Mouse (Mus musculus) forebrain, embryonic 14.5 days (tissue): ENCODE measurements at regions not wholly inside any gene's neighbourhood (a gene's known extent, or its start where the extent isn't known, plus 50 kb on each side); places are given as distances from the start of the nearest gene placed in this dataset.

ENCODE experiments used
- ATAC-seq: fragments of 200-750 bp; cut with Nextera tagmentation; 2 replicates; pipeline ENCODE4 v1.8.0; 2017; ENCODE audit warnings: mild to moderate bottlenecking, moderate library complexity
- DNase-seq: peaks from one replicate; pipeline ENCODE4 v3.0.0-alpha.2; 2015; ENCODE audit warnings: low spot score
- H3K27ac ChIP-seq: fragments of 300-500 bp; sonication (generic); 2 replicates; pipeline ENCODE4 v1.5.1; 2014; ENCODE audit warnings: low read depth, mild to moderate bottlenecking, control low read depth, low read length, moderate library complexity
- H3K27me3 ChIP-seq: fragments of 300-500 bp; sonication (generic); replicated peaks from 2 replicates; pipeline ENCODE4 v1.6.1; 2014; ENCODE audit warnings: low read length, control low read depth, mixed read lengths; ENCODE audit not compliant: control insufficient read depth, insufficient read depth
- H3K36me3 ChIP-seq: fragments of 300-500 bp; sonication (generic); 2 replicates; pipeline ENCODE4 v1.6.1; 2014; ENCODE audit warnings: low read length, control low read depth; ENCODE audit not compliant: control insufficient read depth, insufficient read depth
- H3K4me1 ChIP-seq: fragments of 300-500 bp; sonication (generic); 2 replicates; pipeline ENCODE4 v1.6.1; 2014; ENCODE audit warnings: antibody characterized with exemption, low read length, control low read depth; ENCODE audit not compliant: control insufficient read depth, insufficient read depth
- H3K4me2 ChIP-seq: fragments of 300-500 bp; sonication (generic); 2 replicates; pipeline ENCODE4 v1.6.1; 2014; ENCODE audit warnings: mild to moderate bottlenecking, control low read depth, low read length
- H3K4me3 ChIP-seq: fragments of 300-500 bp; sonication (generic); 2 replicates; pipeline ENCODE4 v1.5.1; 2014; ENCODE audit warnings: low read depth, low read length, control low read depth
- H3K9ac ChIP-seq: fragments of 300-500 bp; sonication (generic); 2 replicates; pipeline ENCODE4 v1.6.1; 2014; ENCODE audit warnings: mild to moderate bottlenecking, low read length, control low read depth, moderate library complexity
- H3K9me3 ChIP-seq: fragments of 300-500 bp; sonication (generic); replicated peaks from 2 replicates; pipeline ENCODE4 v1.6.1; 2016; ENCODE audit warnings: low read length, control low read depth, mixed read lengths; ENCODE audit not compliant: control insufficient read depth
- WGBS: fragments of 180-500 bp; shearing (Covaris S2); extraction: QIAGEN DNeasy Blood & Tissue Kit; methylation state at CpG from one replicate; pipeline ENCODE4 v1.1.7; 2014; 5-methylcytosine and 5-hydroxymethylcytosine counted together

DNA sequence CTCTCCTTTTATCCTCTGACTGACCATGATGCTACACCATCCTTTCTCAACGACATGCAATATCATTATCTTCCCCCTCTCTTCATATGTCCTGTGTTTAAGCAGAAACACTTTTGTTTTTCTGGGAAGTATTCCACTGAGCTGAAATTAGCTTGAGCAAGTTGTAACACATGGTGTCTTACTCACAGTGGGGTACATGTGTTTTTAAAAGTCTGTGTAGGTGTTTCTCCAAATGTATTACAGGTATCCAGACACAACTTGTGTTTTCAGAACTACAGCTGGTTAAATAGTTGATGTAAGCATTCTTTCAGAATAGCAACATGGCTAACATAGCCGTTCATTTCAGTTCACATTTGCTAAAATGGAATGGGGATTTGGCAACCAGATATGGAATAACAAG is 172.8 kb upstream of the Gm10295 start:
- 79% methylated on average over 2 of the region's 2 CpGs for WGBS
- Histone ChIP-seq H3K9me3 (no peaks in the 10 kb centered on the region), H3K27ac (no peak overlapping the region)

DNA sequence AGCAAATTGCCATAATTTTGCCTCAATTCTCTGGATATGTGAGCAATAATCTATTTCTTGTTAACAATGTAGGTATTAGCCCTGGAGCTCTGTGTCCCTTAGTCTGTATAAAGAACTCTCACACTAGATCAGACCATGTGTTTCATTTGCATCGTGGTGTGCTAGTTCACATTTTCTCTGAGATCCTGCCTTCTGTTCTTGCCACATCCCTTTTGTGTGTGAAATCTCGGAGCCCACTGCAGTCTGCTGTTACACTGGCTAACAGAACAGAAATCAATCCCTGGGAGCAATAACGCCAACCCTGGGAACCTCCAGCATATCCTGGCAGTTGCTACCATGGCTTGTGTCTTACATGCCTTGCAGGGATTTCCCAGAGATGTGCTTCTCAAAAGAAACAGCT is 156.1 kb upstream of the Gm10295 start:
- no peak overlapping the region for H3K9ac ChIP-seq
- no peaks in the 10 kb centered on the region for H3K36me3 ChIP-seq
- H3K27ac ChIP-seq: no peak overlapping the region
- H3K4me3 ChIP-seq: no peak overlapping the region
- no peaks in the 10 kb centered on the region for H3K4me1 ChIP-seq
- no peak overlapping the region for H3K4me2 ChIP-seq
- H3K27me3 ChIP-seq: no peaks in the 10 kb centered on the region
- H3K9me3 ChIP-seq: no peaks in the 10 kb centered on the region
- WGBS: 58% methylated on average over 3 of the region's 3 CpGs
- ATAC-seq (no peak), DNase-seq (peak; percentile 12)

More for the DNA sequence above, 172.8 kb upstream of the Gm10295 start:
- ATAC-seq (no peak), DNase-seq (no peak)
- no peak overlapping the region for H3K4me2 ChIP-seq
- H3K9ac ChIP-seq: no peak overlapping the region
- no peaks in the 10 kb centered on the region for H3K4me1 ChIP-seq
- H3K27me3 ChIP-seq: no peaks in the 10 kb centered on the region
- H3K36me3 ChIP-seq: no peaks in the 10 kb centered on the region
- no peak overlapping the region for H3K4me3 ChIP-seq

DNA sequence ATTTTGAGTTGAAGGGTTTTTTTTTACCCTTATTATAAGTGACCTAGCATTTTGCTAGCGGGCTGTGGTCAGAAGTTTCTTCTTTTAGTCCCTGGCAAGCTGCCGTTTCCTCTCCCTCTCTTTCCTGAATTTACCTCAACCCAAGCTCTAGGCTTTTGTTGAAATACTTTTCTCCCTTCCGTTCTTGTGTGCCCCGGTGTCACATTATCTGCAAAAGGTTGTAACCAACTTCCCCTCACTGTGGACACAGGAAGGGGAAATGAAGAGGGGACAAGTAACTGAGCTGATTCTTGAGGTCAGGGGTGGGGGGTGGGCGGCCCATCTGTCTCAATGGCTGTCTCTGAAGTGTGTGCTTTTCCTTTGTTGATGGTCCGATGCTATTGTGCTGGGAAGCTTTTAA is 149.4 kb upstream of the Gm10295 start:
- ATAC-seq: no peak
- H3K9ac ChIP-seq: no peak overlapping the region
- no peak for DNase-seq
- H3K4me3 ChIP-seq: no peak overlapping the region
- H3K27me3 ChIP-seq: no peaks in the 10 kb centered on the region
- no peak overlapping the region for H3K27ac ChIP-seq
- no peaks in the 10 kb centered on the region for H3K4me1 ChIP-seq
- H3K9me3 ChIP-seq: no peaks in the 10 kb centered on the region
- 76% methylated on average over 6 of the region's 6 CpGs for WGBS
- no peak overlapping the region for H3K4me2 ChIP-seq
- no peaks in the 10 kb centered on the region for H3K36me3 ChIP-seq

DNA sequence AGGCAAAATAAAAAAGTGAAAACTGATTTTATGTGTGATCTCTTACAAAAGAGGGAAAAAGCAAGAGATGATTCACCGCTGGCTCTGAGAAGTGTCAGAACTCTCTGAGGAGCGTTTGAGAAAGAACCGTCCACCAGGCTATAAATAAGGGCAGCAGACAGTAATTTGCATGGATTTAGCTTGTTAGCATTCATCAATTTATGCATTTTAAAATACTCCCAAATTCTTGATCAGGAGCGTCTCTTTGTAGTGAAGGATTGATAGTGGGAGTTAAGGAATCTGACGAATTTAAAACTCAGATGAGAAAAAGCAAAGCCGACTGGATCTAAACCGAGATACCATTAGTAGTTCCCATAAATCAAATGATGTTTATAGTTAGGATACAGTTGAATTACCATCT is 146.8 kb upstream of the Gm10295 start:
- H3K4me3 ChIP-seq: no peak overlapping the region
- ATAC-seq: no peak
- 91% methylated on average over 7 of the region's 7 CpGs for WGBS

DNA sequence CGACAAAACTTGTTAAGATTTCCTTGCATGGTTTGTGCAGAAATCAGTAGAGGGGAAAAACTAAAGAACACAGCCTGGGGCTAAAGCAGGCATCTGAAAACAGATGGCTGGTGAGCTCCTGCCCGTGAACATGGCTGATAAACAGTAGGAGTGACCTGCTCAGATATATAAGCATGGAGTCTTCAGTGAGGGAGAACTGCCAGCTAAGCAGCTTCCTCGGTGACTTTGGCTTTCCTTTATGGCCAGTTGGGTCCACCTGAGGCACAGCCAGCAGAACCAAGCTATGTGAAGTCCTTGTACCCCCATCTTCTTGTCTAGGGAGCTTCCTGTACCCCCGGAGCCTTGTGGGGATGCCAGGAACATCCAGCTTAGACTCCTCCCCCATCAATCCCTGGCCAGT is 139.8 kb upstream of the Gm10295 start:
- Histone ChIP-seq H3K27me3 (no peaks in the 10 kb centered on the region), H3K9ac (no peak overlapping the region), H3K4me1 (no peaks in the 10 kb centered on the region), H3K4me2 (no peak overlapping the region), H3K9me3 (no peaks in the 10 kb centered on the region), H3K27ac (no peak overlapping the region), H3K4me3 (no peak overlapping the region), H3K36me3 (no peaks in the 10 kb centered on the region)
- 51% methylated on average over 4 of the region's 4 CpGs for WGBS
- no peak for ATAC-seq
- no peak for DNase-seq

More for the DNA sequence above, 146.8 kb upstream of the Gm10295 start:
- Histone ChIP-seq H3K36me3 (no peaks in the 10 kb centered on the region), H3K27ac (no peak overlapping the region), H3K27me3 (no peaks in the 10 kb centered on the region), H3K9ac (no peak overlapping the region), H3K4me2 (no peak overlapping the region), H3K9me3 (no peaks in the 10 kb centered on the region), H3K4me1 (no peaks in the 10 kb centered on the region)
- DNase-seq: no peak

DNA sequence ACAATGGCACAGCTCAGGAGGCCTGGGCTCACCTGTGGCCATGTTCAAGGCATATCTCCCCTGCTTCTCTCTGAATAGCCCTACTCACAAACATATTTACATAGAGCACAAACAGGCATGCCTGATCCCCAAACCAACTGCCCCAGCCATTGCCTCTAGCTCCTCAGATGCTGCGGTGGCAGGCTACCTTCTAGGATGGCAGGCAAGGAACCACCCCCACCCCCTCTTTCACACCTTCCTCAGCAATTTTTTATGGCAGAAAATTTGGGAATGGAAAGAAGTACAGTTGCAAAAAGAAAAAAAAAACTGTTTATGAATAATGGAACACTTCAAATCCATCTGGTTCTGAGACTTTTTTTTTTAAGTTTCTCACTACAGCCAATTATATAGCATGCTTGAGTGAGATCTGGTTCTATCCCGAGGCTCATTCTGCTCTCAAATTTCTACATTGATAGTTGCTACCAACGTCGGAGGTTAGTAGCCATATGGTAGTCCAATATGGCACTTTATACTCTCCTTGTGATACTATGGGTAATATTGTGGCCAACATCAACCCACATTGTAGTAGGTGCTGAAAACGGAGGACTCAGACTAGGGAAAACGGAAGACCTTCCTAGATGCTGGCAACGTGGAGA is 136.8 kb upstream of the Gm10295 start:
- WGBS: 73% methylated on average over 7 of the region's 7 CpGs
- DNase-seq: peak; percentile 71

DNA sequence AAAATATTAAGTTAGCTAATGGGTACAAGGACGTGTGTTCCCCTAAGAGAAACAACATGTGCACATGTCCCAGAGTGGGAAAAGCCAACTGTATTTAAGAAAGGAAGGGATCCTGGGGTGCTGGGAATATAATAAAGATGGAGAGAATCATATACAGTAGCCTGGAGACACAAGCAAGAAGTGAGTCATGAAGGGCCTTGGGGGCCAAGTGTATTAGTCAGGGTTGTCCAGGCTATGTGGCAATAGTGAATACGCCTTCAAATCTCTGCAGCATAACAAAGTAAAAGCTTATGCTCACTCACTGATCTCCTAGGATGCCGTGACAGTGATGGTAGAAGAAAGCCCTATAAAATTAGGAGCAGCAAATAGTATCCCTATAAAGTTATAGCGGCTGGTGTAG is 124.1 kb upstream of the Gm10295 start:
- no peaks in the 10 kb centered on the region for H3K9me3 ChIP-seq
- H3K27me3 ChIP-seq: no peaks in the 10 kb centered on the region
- no peak overlapping the region for H3K4me3 ChIP-seq
- WGBS: 84% methylated on average over 4 of the region's 4 CpGs
- ATAC-seq: no peak
- H3K9ac ChIP-seq: no peak overlapping the region
- H3K36me3 ChIP-seq: no peaks in the 10 kb centered on the region
- no peak overlapping the region for H3K27ac ChIP-seq
- H3K4me1 ChIP-seq: no peaks in the 10 kb centered on the region
- no peak overlapping the region for H3K4me2 ChIP-seq
- DNase-seq: no peak

More for the DNA sequence above, 136.8 kb upstream of the Gm10295 start:
- H3K9me3 ChIP-seq: no peaks in the 10 kb centered on the region
- H3K27ac ChIP-seq: no peak overlapping the region
- no peaks in the 10 kb centered on the region for H3K27me3 ChIP-seq
- H3K4me3 ChIP-seq: no peak overlapping the region
- H3K36me3 ChIP-seq: no peaks in the 10 kb centered on the region
- peak; percentile 84; the same call in 1 of the 2 replicates for ATAC-seq
- H3K9ac ChIP-seq: no peak overlapping the region
- no peak overlapping the region for H3K4me2 ChIP-seq
- H3K4me1 ChIP-seq: no peaks in the 10 kb centered on the region

DNA sequence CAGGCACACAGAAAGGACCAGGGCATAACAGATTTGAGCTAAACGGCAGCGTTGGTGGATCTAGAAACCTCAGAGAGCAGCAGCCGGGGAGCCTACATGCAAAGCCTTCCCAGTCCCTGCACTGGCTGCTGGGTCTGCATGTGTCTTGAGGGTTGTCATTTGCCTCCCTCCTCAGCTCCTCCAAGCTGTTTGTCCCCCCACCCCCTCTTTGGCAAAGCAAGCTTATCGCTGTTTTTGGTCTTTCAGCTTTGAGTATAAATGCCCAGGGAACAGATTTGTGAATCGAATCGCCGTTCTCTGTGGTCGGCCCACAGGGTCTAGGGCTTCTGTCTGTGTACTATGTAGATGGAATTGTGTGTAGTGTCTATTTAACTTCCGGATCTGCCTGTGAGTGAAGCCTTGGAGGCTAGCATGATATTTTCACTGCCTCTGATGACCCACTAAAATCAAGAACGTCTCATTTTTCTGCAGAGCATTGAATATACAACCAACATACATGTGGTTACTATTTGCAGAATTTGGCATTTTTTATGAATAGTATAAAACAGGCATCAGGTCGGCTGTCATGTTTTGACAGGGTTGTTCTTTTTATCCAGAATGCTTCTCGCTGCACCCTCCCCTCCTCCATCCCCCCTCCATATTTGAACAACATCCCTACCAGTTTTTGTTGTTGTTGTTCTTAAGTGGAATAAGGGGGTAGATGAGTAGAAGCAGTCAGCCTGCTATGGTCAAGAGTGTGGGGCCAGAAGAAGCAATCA is 121.3 kb upstream of the Gm10295 start:
- H3K27me3 ChIP-seq: no peaks in the 10 kb centered on the region
- no peak overlapping the region for H3K4me2 ChIP-seq
- no peaks in the 10 kb centered on the region for H3K4me1 ChIP-seq
- H3K27ac ChIP-seq: peak overlapping the region; percentile 4; the same call in 1 of the 2 replicates
- no peak overlapping the region for H3K9ac ChIP-seq
- peak; percentile 29 for DNase-seq
- peak; percentile 48; the same call in 1 of the 2 replicates for ATAC-seq
- H3K36me3 ChIP-seq: no peaks in the 10 kb centered on the region
- no peaks in the 10 kb centered on the region for H3K9me3 ChIP-seq
- 78% methylated on average over 12 of the region's 12 CpGs for whole genome bisulfite sequencing
- H3K4me3 ChIP-seq: no peak overlapping the region
